Mouse (Mus musculus) Muller cell, postnatal 12 days (primary cell): Measurements from ENCODE around the gene C9orf72.
"Not testable (repeated sequence)": the region's sequence is repeated elsewhere in the genome, so short reads cannot be mapped to it uniquely, and the experiment has no call there.

Experiments used
- DNase-seq: peaks from one replicate; pipeline ENCODE4 v3.0.0-alpha.2; 2015; ENCODE audit errors: inconsistent ontology term

Gene C9orf72

DNA sequence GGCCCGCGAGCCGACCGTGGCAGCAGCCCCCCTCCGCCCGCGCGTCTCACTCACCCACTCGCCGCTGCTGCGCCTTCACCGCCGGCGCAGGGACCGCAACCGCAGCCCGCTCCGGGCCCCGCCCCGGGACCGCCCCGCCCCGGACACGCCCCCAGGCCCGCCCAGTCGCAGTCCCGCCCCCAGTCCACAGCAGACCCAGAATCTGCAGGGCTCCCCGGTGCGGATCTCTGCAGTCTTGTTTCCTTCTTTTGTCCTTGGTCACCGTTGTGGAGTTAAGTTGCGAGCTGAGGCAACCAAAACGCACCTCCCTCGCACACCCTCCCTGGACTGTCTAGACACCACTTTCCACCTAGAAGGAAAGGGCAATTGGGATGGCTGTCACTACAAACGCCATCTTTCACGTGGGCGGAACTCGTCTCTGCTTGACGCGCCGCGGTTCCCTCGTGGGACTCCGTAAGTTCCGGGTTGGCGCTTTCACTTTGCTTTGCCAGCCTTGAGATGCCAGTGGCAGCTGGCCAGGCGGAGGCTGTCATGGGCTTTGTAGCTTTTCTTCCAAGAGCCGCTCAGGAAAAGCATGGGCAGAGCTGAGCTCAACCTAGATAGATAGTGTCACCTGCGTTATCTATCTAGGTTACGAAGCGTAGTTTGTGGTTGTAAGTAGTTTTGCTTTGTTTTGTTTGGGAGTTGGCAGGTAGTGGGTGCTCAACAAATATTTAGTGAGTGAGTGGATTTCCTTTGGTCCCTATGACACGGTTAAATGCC lies at the start of gene C9orf72:
TSS of gene C9orf72 (minus strand) at position 442 of the 762 bp plus-strand sequence.
- peak; percentile 96 for DNase-seq

DNA sequence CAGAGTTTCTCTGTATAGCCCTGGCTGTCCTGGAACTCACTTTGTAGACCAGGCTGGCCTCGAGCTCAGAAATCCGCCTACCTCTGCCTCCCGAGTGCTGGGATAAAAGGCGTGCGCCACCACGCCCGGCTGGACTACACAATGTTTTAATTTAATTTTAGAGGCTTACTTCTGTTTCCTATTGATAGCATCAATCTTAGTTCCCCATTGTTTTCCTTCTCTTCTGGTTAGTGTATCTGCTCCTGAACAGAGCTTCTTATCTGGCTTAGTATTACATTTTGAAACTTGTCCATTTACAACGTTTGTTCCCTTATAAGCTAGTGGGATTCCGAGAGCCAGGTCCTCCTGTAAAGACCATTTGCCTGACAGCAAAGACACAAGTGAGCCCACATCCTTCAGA lies 33.0 kb upstream of the C9orf72 start:
- no peak for DNase-seq

DNA sequence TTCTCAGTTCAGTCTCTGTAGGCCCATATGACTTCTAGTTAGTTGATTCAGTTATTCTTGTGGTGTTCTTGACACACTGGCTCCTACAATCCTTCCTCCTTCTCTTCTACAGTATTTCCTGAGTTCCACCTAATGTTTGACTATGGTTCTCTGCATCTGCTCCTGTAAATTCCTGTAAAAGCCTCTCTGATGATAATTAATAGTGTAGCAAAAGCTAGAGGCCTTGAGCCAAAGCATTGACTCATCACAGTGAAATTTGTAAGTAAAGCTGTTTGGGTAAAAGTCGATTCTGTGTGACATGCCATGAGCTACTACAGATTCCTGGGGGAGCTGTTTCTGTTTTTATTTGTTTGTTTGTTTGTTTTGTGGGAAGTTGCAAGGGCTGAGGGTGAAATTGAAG lies 18.0 kb upstream of the C9orf72 start:
- peak; percentile 69 for DNase-seq

DNA sequence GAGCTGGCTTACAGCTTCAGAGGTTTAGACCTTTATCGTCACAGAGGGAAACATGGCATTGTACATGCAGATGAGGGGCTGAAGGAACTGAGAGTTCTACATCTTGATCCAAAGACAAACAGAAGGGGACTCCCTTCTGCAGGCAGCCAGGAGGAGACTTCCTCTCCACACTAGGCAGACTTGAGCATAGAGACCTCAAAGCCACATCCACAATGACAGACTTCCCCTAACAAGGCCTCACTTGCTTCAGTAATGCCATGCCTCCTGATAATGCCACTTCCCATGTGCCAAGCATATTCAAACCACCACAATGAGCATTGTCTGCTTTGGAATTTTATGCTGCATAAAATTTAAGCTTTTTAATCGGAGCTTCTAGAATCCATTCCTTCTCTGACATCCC lies 15.8 kb upstream of the C9orf72 start:
- no peak for DNase-seq

DNA sequence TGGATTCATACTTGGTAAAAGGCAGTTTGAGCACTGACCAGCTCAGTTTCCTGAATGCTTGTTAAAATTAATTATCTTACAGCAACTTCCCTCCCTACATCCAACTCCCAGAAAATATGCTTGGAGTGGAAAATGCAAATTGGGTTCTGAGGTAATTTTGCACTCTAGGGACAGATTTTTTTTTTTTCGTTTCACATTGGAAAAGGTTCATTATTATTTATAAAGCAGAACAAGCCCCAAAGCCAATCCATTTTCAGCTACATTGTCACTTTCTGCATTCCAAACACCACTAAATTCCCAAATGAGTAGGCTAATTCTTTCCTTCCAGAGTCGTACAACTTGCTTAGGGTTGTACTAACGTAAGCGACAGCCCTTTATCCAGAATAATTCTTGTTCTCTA lies 12.7 kb upstream of the C9orf72 start:
- no peak for DNase-seq

DNA sequence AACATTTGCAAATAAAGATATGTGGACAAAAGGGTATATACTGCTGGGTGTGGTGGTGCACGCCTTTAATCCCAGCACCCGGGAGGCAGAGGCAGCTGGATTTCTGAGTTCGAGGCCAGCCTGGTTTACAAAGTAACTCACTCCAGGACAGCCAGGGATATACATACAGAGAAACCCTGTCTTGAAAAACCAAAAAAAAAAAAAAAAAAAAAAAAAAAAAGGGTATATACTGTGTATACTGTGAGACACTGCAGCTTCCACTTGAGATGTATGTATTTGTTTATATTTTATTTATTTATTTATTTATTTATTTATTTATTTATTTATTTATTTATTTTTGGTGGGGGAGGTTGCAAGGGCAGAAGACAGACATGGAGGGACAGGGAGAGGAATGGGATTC lies 12.3 kb upstream of the C9orf72 start:
- not testable (repeated sequence) for DNase-seq

DNA sequence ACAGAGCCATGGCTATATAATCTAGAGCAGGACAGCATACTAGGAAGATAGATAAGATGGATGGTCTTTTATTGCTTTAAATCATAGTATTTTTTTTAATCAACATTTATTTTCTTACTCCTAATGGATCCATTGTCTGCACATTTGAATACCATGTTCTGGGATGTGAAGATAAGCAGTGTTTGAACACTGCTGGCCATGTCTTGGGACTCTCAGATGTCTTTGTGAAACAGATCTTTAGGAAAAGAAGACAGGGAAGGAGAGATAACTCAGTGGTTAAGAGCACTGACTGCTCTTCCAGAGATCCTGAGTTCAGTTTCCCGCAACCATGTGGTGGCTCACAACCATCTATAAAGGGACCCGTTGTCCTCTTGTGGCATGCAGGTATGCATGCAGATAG lies 10.3 kb upstream of the C9orf72 start:
- DNase-seq = no peak

DNA sequence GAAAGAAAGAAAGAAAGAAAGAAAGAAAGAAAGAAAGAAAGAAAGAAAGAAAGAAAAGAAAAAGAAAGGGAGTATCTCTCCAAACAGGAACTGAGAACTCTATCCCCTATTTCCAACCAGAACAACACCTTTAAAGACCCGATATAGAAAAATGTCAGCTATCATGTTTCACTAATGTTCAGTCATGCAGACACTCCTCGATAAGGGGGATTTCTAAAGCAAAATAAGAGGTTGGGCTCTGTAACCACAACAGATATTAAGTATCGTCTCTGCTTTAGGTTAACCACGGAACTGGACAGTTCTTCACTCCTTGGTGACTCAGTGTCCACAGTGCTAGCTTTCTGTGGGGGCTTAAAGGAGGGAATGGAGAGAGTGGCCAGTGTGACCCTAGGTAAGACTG lies 2.3 kb upstream of the C9orf72 start:
- DNase-seq = no peak

DNA sequence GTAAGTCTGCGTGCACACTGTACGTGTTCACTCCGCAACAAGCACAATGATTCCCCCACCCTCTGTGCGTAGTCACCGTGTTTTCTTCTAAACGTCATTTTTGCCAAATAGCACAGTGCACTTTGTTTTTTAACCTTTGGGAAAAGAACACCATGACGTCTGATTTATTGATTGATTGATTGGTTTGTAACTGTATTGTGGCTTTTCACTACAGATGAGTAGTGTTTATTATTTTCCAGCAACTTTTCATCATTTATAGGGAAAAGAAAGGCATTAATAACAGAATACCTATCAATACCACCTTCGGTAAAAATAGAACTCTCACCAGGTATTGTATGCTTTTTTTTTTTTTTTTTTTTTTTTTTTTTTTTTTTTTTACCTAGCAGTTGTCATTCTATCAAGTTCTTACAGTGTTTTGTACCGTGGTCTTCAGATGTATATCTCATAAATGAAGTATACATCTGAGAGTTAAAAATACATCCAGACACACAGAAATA lies 569 bp upstream of the C9orf72 start:
- DNase-seq = no peak

DNA sequence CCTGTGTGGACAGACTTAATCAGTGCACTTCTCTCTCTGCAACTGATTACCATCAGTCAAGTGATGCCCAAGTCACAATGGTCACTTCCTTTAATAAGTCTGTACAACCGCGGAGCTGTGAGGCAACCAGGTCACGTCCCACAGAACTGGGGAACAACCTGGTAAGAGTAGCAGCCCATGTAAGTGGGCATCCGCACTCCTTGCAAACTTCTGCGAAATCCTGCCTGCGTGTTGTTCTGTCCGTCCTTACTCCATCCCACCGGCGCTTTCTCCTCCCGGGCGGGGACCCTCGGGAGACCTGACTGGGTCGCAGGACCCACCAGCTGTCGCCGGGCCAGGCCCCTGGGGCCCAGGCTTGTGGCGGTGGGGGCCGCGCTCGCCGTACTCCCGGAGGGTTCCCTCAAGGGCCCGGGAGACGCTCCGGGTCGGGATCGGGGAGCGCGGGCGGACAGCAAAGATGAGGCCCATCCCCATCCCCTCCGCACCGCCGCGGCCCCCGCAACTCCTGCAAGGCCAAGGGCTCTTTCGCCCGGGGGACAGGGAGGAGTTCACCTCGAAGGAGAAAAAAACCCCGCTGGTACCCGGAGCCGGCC lies 738 bp downstream of the C9orf72 start:
- peak; percentile 49 for DNase-seq

DNA sequence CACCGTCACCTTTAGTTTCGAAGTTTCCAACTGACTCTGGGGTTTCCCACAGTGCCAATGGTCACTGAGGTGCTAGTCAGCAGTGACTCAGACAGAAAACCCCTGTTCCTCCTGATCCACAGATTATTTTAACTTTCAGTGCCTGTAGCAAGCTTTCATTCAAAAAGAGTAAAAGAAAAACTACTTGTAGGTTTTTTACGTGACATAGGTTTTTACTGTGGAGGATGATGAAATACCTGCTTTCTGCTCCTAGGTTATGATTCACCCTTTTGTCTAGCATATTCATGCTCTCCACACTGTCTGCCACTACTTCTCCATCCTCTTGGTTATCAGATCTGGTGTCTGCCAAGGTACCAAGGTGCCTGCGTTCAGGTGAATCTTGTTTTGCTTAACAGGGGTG lies 1.9 kb downstream of the C9orf72 start:
- DNase-seq = peak; percentile 3

DNA sequence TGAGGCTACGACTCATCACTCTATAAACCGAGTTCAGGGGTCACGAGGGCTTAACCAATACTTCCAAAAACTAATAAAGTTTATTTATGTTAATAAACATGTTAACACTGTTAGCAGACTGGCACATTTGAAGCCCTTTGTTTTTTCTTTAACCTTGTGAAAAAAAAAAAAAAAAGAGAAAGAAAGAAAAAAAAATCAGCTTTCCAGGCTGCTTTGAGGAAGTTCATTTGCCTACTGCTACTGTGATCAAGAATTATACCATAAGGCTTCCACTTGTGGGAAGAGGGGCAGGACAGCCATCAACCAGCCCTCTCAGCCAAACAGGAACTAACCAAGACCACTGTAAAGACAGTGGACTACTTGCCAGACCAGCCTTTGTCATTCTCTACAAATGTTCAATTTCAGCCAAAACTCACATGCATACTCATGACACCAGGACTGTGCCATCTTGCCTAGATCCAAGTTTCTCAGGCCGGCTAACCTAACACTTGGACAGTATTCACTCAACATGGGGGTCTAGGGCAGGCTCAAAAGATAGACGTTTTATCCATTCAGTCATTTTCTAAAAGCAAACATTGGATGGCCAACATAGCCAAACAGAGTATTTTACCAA lies 2.5 kb downstream of the C9orf72 start:
- DNase-seq = no peak

DNA sequence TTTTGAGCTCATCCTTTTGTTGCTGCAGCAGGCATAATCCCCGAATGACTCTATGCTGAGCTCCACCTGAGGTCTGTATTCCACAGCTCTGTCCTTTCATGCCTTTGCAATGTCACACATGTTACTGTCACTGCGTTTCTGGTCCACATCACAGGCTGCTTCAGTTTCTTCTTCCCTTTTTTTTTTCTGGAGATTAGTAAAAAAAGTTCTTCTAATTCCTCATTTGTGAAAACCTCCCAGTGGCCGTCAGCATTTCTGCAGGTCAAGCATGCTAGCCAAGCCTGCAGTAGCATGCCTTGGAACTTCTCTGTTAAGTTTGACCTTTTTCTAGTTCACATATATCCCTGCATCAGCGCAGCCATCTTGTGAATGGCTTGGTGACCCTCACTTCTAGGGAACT lies 4.1 kb downstream of the C9orf72 start:
- no peak for DNase-seq

DNA sequence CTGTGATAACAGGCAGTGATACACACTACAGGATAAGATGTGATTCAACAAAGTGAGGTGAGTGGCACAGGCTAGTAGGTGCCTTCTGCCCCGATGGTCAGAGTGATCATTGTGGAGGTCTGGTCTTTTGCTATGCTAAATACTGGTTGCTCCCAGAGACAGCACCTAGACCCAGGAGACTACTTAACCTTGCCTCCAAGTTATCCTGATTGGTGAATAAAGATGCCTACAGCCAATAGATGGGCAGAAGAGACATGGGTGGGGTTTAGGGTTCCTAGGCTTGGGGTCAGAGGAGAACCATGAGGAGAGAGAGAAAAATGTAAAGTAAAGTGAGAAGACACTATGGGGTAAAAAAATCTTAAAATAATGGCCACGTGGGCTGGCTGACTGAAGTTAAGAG lies 4.8 kb downstream of the C9orf72 start:
- no peak for DNase-seq

DNA sequence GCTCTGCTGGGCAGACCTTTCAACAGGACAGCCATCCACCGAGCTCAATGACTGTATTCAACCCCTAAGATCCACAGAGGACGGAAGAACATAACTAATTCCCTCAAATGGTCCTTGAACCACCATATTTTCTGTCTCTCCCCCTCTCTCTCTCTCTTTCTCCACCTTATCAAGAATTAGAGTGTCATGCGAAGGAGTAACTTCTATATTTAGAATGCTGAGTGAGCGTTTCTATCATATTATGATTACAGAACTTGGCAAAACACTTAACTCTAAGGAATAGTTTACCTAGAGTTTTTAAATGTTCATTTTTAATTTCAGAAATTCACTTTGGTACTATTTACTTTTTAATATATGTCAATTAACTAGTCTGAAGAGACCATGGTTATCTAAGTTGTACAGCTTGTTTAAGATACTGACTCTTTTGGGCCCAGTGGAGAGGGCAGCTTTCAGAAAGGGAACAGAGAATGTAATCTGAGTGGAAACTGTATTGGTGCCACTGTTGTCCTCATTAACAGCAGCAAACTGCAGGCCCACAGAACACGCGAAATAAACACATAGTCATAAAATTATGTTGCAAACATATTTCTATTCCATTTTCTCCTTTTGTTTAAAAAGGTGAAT lies 5.8 kb downstream of the C9orf72 start:
- no peak for DNase-seq

DNA sequence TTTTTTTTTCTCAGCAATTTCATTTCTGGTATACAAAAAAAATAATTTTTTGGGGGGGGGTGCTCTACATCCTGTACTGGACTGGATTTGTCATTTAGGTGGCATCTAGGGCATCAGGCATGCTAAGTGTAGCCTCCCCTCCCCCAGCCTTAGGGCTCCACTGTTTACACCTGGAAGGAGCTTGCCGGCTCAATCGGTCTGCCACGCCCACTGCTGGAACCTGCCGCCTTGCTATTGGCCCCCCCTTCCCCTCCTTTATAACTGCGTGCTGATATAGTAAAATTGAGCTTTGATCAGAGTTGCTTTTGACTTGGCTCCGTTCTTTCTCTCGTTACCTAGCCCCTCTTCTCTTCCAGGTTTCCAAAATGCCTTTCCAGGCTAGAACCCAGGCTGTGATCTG lies 21.3 kb downstream of the C9orf72 start:
- no peak for DNase-seq

DNA sequence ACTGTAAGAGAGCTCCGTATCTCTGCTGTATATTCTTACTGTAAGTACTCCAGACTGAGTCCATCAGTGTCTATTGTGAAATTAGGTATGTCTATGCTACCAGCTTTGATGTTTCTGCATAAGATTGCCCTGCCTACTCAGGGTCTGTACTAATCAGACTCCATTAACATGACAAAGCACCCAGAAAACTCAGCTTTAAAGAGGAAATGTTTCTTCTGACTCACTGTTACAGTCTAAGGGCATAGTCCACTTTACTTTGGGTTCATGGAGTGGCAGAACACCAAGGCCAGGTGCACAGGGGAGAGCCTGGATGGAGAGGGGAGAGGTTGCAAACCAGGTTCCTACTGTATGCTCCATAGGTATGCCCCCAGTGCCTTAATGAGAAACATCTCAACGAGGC lies 22.3 kb downstream of the C9orf72 start:
- no peak for DNase-seq

DNA sequence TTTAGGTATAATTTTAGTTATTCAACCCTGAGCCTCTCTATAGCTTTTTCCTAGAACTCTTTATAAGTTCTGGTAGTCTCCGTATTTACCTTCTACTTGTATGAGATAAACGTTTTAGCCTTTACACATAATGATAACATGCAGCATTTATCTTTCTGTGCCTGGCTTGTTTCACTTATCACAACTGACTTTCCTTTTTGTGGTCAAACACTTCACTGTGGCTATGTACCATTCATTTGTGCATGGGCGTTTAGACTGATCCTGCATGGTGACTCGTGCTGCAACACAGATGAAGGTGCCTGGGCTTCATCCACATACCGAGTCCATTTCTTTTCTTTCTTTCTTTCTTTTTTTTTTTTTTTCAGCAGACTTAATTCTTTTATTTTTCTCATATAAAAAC lies 24.3 kb downstream of the C9orf72 start:
- no peak for DNase-seq

DNA sequence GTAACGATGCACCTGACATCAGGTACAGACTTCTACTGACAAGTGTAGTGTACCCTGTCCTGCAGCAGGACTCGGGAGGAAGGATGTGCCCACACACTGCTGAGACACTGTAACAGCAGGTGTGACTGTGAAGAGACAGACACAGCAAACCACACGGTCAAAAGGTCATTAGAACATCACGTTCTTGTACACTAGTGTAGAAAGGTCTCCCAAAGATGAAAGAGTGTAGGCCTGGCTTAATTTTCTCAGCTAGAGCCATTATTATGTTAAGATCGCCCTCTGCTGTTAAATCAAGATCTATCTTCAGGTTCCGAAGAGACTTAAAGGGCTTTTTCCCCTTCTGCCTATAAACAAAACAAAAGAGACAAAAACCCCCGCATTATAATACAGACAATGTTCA lies 33.2 kb downstream of the C9orf72 start:
- DNase-seq = peak; percentile 35

DNA sequence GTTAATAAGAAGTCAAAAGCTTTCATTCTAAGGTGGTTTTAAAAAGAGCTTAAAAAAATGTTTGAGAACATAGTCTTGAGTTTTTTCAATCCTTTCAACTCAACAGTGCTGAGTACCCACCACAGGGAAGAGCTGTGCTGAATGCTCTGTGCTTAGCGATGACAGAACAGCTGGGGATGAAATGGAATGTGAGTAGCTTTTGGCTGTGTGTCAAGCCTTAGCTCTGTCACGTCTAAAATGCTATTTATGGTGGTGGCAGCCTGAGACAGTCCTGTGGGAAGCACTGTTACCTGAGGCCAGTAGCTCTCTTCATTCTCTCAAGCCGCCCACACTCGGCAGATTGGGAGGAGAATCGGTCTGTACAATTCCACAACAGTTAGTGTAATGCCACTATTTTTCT lies 36.2 kb downstream of the C9orf72 start:
- no peak for DNase-seq

DNA sequence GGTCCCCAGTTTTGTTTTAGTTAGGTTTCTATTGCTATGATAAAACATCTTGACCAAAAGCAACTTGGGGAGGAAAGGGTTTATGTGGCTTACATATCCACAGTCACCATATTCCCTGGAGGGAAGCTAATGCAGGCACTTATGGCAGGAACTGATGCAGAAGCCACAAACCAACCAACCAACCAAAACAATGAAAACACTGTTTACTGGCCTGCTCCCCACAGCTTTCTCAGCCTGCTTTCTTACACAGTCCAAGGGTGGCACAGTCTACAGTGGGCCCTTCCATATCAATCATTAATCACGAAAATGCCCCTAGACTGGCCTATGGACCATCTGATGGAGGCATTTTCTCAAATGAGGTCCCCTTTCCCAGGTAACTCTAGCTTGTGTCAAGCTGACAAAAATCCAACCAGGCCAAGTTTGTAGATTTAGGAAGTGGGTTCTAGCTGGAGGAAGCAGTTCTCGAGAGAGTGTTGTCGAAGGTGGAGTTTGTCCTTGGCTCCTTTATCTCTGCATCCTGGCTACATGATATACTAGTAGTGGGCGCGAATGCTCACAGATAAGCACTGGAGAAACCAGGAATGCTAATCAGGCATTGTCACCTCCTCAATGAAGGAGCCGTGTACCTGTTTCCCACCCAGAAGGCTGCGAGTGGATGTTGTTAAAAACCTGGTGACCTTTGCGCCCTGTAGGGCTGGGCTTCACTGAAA lies 38.2 kb downstream of the C9orf72 start:
- DNase-seq = no peak
